Mouse (Mus musculus) regulatory T cell (primary cell): ENCODE measurements around the gene Cebpb.

Experiments
- in situ Hi-C: fragments of 300-600 bp; cut with MboI, MseI; formaldehyde crosslinking; loops from one replicate; pipeline ENCODE4 v1.15.1; 2025; ENCODE audit warnings: high pct_unique_total_duplicates

The Cebpb gene

DNA sequence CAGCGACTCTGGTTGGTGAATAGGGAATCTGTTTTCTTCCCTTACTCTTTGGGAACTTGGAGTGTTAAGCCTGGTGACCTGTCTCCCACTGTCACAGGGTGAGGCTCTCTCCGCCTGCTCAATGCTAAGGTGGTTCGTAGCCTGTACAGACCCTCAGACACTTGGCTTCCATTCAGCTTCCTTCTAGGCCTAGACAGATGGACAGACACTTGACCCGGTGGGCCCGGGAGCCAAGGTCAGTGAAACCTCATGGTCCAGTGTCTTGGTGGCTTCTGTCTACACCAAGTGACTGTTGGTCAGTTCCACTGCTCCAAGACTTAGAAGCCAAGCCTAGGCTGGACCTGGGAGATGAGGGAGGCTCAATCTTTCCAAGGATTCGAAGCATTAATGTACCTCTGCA lies 2.7 kb downstream of the Cebpb start:
- in situ Hi-C loops = no loop called here

DNA sequence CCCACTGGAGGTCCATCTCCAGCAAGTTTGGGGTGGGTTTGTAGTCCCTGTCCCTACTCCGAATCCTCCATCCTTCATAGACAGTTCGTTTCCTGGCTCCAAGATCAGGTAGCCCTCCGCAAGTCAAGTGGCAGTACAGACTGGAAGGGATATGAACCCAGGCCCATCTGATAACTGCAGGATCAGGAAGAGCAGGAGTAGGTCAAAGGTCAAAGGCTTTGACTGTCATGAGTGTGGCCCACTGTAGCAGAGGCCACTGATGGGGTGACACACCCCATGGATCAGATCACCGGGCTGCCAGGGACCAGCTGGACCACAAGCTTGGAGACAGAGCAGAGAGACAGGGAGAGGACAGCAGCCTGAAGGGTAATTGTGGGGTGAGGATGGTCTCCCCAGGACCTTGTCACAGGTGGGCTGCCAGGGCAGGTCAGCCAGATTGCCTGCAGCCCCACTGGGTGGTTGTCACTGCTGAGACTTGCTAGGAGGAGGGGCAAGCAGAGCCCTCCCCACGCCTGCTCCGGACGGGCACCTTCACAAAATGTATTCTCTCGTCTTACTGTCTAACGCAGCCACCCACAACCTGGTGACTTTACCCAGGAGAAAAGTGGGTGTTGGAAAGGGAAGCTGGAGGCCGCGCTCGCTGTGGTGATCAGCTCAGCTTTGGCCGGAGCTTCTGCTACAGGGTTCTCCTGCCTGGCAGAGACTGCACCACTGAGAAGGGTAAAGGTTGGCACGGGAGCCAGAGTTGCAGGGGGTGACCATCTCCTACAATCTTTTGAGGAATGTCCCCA lies 3.4 kb downstream of the Cebpb start:
- in situ Hi-C loops = no loop called here

DNA sequence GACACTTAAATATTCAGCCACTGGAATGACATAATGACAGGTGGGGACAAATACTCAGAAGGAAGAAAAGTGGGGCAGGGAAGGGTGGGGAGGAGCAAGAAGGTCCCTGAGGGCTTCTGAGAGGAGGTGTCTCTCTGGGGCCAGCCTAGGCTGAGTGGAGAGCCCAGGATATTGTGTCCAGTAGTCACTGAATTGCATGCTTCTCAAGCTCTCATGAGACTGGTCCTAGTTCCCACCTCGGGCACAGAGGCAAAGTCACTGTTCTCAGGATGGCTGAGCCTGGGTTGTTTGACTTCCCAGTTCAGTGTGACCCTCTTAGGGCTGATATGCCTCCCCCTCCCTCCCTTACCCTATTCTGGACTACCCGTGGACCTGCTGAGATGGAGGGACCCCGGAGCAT lies 4.1 kb downstream of the Cebpb start:
- in situ Hi-C loops = no loop called here

DNA sequence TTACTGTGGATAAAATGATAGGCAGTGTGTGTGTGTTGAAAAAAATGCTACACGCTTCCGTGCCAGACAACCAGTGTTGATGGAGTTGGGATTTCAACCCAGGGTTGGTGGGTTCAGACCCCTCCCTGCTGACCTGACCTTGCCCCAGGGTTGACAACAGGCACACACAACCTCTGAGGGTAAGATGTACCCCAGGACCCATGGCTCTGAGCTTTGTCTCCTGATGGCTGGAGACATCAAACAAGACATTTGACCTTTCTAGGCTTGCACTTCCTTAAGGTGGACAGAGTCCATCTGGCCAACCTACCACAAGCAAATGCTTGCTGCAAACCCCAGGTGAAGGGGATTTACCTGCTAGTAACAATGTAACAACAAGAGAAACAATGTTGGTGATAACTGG lies 4.8 kb downstream of the Cebpb start:
- in situ Hi-C loops = no loop called here

DNA sequence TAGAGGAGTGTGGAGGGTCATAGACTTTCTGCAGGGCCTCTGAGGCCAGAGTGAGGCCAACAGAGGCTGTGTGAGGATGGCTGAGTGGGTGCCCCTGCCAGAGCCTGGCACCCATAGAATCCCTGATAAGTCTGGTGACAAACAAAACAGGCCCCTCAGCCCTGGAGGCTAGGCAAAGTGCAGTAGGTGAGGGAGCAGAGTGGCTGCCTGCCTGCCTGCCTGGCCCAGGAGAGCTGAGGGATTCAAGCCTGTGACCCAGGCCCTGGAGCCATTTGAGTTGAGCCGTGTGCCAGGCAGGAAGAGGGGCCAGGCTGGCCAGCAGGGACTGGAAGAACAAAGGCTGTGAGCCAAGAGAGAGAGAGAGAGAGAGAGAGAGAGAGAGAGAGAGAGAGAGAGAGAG lies 5.5 kb downstream of the Cebpb start:
- in situ Hi-C loops = no loop called here

DNA sequence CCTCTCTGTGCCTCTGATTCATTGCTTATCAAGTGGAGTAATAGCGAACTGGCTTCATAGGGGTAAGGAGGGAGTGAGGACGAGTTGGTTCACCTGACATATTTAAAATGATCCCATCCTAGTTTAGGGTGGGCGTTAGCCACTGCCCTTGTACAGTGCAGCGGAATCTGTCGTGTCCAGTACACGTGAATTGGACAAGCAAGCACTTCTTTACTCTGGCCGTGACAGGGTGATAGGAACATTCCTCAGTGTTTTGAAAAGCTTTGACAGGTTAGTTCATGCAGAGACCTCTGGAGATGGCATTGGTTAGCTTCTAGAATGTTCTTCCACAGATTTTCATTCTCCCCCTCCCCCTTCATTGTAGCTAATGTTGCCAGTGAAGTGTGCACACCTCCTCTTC lies 6.2 kb downstream of the Cebpb start:
- in situ Hi-C loops = no loop called here

DNA sequence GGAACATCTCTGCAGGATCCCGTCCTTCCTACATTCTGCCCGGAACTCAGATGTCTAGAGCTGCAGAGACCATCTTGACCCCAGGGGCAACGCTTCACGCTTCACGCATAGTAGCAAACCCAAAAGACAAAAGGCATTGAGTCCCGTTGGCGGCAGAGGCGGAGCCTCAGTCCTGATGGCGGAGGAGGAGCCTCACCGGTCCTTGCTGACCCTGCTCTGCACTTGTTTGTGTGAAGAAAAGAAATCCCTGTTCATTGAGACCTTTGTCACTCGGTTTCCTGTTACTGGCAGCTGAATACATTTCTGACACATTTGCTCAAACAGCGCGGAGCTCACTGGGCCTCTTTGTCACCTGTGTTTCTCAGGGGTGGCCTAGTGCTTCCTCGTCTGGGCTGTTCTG lies 6.8 kb downstream of the Cebpb start:
- in situ Hi-C loops = no loop called here

DNA sequence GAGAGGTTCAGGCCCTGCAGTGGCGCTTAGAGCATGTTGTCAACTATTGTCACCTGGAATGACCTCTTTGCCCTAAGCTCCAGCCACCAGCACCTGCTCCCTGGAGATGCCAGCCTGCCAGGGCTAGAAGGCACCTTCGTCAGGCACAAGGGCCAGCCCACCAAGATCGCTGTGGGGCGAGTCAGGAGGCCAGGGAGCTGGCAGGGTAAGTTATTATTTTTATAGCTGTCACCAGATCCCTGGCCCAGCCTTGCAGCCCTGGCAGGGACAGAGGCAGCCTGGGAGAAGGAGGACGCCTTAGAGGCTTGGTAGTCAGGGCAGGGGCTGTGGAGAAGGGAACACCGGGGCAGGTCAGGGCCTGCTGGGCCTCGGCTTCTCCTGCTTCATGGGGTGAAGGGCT lies 7.4 kb downstream of the Cebpb start:
- in situ Hi-C loops = no loop called here

DNA sequence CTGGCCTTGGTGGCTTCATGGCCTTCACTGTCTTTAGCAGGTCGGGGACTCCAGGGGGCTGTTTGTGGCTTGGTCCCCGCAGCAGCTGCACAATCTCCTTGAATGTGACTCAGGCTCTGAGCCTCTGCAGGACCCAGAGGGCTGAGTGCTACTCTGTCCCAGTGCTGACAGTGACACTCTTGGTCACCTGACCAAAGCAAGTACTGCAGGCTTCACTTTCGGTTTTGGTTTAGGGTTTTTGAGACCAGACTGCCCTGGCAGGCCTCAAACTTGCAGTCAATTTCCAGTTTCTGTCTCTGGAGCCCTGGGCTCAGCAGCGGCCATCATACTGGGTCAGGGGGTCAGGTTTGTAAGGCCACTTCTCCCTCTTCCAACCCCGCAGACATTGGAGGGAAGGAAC lies 9.2 kb downstream of the Cebpb start:
- in situ Hi-C loops = no loop called here

DNA sequence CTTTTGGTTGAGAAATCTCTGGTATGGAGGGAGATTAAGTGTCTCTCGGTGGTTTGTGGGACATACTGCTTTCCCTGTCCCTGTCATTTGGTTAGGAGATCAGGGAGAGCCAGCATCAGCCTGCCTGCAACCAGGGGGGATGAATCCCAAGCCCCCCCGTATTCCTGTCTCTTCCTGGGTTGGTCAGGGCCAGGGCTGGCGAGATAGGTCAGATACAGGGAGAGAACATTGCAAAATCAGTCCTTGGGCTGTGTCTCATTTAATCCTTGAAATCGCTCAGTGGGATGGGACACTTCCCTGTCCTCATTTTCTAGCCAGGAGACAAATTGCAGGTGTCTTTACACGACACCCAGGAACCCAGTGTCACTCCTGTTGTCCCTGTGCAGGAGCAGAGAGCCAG lies 11.3 kb downstream of the Cebpb start:
- in situ Hi-C loops = no loop called here

DNA sequence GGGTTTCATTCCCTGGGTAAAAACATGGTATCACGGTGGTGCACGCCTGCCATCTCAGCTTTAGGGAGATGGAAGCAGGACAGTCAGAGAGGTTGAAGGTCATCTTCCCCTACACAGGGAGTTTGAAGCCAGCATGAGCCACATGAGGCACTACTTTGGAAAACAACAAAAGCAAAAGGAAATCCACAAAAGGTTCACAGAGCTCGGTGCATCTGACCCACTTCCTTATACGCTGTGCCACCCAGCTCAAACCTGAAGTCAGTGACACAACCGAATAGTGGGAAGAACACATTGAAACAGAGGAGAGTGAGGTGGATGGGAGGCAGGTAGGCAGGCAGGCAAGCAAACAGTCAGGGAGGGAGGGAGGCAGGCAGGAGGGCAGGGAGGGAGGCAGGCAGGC lies 12.8 kb downstream of the Cebpb start:
- in situ Hi-C loops = no loop called here

DNA sequence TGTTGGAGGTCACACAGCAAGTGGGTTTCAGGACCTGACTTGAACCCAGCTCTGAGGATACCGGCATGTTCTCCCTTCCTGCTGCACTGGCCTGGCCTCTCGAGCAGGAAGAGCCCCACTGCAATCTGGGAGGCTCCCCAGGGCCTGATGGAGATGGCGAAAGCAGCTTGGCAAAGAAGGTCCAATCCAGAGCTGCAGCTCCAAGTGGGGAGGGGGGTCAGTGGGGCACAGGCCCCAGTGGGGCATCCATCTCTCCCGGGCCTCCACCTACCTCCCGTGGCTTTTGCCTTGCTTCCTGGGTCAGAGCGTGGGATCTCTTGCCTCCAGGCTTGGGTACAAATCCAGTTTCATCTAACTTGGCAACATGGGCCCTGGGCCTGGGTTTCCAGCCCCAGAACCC lies 13.4 kb downstream of the Cebpb start:
- in situ Hi-C loops = no loop called here

DNA sequence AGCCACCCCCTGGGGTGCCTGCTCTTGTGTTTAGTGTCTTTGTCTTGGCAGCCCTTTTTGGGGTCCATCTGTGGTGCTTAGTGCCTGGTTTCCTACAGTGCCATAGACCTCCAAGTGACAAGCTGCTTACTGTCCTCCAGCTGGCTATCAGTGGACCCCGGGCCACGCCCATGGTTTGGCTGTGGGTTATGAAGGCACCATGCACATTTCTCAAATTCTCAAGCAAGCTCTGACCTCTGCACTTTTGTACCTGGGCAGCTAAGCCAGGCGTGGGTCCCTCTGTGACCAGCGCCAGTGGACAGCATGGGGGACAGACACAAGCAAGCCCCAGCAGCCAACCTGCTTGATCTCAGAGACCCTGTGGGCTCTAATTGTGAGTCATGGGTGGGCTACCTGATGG lies 15.7 kb downstream of the Cebpb start:
- in situ Hi-C loops = no loop called here

DNA sequence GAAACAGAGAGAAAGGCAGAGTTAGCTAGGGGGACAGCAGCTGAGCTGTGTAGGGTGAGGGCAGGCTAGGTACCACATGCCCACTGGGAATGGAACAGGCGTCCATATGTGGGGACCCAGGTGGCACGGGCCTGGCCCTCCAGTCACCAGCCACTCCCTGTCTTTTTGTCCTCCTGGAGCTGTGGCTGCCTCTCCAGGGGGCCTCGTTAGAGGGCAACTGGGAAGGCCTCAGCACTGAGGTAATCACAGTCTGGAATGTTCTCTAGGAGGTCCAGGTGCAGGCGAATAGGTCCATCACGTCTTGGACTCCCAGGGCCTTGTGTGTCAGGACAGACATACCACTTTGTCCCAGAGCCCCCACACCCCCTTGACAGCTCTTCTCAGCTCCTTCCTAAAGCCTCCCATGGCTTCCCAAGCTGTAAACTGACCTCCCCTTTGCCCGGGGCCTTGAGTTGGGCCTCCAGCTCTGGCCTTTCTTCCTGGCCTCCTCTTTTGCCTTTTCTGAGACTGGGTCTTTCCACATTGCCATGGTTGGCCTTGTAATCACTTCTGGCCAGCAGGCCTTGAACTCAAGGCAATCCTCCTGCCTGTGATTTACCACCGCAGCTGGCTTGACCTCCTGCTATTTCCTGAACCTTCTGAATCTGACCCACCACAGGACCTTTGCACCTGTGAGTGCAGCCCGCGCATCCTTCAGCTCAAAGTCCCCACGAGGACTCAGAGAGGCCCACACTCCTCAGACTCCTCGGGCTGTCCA lies 17.6 kb downstream of the Cebpb start:
- in situ Hi-C loops = no loop called here

DNA sequence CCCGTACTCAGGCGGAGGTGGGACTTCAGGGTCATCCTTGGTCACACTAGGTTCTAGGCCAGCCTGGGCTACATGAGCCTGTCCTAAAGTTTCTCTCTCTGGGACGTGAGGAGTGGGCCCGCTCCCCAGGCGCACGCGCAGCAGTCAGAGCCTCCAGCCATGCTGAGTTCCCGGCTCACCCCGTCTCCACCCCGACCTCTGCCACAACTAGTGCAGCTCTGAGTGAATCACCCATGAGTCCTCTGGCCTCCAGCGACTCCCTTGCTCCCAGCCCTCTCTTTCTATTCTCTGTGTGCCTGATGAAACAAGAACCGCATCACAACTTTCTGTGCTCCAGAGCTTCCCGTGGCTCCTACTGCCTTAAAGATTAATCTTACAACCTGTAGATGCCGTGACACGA lies 19.7 kb downstream of the Cebpb start:
- in situ Hi-C loops = no loop called here

DNA sequence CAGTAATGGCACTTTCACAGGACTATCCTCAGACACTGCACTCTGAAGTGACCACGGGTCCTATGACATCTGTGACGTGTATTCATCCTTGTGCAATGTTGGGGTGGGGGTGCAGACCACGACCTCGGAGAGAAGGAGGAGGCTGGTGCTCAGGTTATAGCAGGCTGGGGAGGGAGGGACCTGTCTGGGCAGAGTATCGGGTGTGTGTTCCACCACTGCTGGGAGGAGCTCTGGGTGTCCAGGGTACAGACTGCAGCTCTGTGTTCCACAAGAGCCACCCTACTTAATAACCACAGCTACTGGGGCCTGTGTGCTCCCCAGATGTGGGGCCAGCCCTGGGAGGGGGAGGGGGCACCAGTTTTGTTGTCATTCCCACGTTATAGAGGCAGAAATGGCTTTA lies 21.3 kb downstream of the Cebpb start:
- in situ Hi-C loops = no loop called here

DNA sequence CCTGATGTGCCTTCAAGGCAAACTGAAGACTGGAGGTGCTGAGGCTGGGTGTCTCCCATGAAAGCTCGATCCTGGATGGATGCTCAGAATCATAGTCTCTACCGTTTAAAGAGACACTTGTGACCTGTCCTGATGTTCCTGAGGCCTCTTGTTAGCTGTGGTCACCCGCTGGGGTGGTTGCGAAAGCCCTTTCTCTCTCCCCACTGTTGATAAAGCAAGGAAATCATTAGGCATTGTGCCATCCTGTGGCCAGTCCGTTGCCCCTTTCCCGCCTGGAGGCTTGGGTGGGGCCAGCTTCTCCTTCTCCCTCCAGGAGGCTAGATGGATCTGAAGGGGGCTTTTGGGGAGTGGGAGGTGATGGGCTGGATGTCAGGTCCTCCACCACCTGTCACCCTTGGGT lies 21.9 kb downstream of the Cebpb start:
- in situ Hi-C loops = no loop called here

DNA sequence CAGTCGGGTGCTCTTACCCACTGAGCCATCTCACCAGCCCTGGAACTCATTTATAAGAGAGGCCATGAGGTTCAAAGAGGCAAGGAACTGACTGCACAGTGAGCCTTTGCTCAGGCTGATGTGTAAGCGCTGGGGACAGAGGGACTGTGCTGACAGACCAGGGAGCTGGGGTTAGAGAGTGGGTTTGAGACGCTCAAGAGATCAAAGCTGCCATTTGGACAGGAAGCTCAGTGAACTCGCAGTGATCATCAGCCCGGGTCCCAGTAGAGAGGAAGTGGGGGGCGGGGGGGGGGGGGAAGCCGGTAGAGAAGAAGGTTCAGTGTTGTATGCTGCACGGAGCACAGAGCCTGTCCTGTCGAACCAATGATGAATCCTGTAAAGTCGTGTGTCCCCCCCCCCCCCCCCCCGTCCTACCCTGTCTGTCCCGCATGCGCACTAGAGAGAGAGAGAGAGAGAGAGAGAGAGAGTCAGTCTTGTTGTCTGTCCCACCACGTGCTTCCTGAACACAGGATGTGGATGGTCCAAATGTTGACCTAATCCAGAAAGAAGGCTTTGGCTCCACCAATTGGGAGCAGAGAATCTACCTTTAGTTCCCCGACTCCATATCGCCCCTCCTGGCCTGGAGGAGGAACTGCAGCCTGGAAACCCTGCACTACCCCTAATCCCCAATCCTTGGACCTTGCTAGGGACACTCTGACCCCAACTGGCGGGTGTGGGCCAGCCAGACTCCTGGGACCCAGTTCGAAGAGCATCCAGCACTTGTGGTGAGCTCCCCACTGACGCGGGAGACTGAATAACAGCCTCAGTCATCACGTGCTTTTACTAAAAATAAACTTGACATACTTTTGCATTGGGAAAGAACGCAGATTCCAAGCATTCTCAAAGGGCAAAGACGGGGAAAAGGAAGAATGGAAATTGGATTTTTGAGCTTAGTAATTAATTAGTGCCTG lies 24.4 kb downstream of the Cebpb start:
- in situ Hi-C loops = no loop called here

DNA sequence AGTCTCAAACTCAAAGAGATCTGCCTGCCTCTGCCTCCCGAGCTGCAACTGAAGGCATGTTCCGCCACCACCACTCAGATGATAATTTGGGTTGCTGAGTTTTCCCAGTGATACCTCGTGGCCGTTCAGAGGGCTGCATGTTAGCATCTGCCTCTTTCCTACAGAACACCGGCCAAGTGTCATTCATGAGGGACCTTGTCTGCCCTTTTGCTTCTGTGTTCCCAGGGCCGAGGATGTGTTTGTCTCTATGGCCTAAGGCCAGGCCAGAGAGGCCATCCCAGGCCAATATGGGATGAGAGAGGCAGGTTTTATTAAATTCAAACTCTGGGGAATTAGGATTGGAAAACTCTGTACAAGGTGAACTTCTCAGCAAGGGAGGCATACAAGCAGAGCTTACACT lies 25.6 kb downstream of the Cebpb start:
- in situ Hi-C loops = no loop called here

DNA sequence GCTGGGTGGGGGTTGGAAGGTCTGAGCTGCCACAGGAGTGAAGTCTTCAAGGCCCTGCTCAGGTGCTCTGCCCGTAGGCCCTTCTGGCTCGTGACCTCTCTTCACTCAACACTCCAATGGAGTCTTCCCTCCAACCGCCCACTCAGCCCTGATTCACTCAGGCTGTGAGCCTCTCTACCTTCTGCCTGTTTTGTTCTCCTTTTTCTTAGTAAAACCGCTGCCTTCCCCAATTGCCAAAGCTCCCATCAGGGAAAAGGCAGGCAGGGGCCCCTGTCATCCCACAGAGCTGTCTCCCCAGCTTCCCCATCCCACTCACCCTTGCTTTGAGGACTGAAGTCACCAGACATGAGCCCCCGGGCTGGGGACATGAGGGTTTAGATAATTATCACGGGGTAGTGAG lies 26.3 kb downstream of the Cebpb start:
- in situ Hi-C loops = no loop called here

DNA sequence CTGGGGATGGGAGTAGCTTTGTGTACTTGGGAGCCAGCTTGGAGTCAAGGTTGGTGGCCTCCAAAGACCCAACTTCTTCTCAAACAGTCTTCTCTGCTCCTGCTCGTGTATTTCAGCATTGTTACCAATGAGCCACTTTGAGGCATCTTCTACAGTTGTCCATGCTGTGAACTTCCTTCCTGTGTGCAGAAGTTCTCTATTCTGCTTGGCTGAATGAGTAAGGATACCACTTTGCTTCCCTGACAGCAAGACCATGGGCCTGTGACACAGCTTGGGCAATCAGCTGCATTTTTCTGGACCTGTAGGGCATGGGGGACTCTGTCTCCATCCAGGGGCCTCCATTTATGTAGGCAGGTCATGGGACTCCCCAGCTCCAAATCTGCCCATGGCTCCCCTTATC lies 28.5 kb downstream of the Cebpb start:
- in situ Hi-C loops = no loop called here

DNA sequence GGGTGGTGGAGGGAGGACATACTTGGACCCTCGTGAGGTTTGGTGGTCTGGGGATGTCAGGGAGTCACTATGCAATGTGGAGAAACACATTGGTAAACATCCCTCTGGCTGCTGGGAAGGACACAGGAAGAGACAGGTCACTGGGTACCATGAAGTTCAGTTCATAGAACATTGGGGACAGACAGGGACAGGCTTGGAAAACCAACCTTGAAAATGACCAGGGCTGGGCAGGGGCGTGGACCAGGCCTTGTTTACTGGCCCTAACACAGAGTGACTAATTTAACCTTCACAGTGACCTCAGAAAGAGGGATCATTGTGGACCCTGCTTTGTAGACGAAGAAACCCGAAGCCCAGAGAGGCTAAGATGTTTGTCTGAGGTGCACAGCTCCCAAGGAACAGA lies 30.8 kb downstream of the Cebpb start:
- in situ Hi-C loops = no loop called here
